Comparison of ENCODE assay signal across 8 mouse cellular contexts in genomic region chr10:24711480-24712366, GRCm38 (mm10). TPM values are rescaled to one million over a fixed set of nuclear protein-coding genes. Genes with fewer than 3 reads are reported as not detected.
A peak's percentile ranks its signal among the peaks of the same experiment; 100 is the strongest.
DNase-seq lines count a peak whose midpoint lies in the region; ATAC-seq and TF ChIP-seq lines count a peak whose summit lies in the region.

Enpp1 (minus strand) TSS chr10:24712159.

- peak; percentile 58 for ATAC-seq in Patski
- peak; percentile 80 for ATAC-seq in hindbrain, embryonic 14.5 days (ENCODE audit: low FRiP score)

- H3K9me3 ChIP-seq in hindbrain, embryonic 14.5 days (ENCODE audit: control insufficient read depth, low read length) = no peaks in the 10 kb centered on the region
- H3K9me3 ChIP-seq in limb, embryonic 10.5 days (replicated peaks) = no peaks in the 10 kb centered on the region

- WGBS in hindbrain, embryonic 14.5 days = under 1% methylated on average over 79 of the region's 79 CpGs
- under 1% methylated on average over 79 of the region's 79 CpGs for WGBS in limb, embryonic 10.5 days

- DNase-seq in Patski (ENCODE audit: low read depth, low spot score) = no peak
- DNase-seq in cerebellum, adult 9-11 months = peak; percentile 19
- DNase-seq in gastrocnemius, adult 8-10 months (ENCODE audit: low spot score in 2 of 2) = peak; percentile 28 to 57
- no peak for DNase-seq in hindbrain, embryonic 14.5 days (ENCODE audit: low spot score)
- DNase-seq in limb, embryonic 10.5 days (ENCODE audit: low spot score) = peak; percentile 74
- peak; percentile 53 for DNase-seq in mesoderm, embryonic 11.5 days (ENCODE audit: low read depth, low spot score)
- DNase-seq in right cerebral cortex, postnatal 14 days = peak; percentile 21
- DNase-seq in urinary bladder, postnatal 14 days (ENCODE audit: low spot score) = peak; percentile 71

- CTCF ChIA-PET in Patski (lab: Charles Lee) = interaction anchor here (1.4 kb wide), 1 partner anchor 8 kb away, joined by 3 read pairs; no protein-coding TSS in a partner anchor

- H3K36me3 ChIP-seq in hindbrain, embryonic 14.5 days (replicated peaks; ENCODE audit: control insufficient read depth, insufficient read depth) = no peaks in the 10 kb centered on the region
- H3K36me3 ChIP-seq in limb, embryonic 10.5 days = no peaks in the 10 kb centered on the region

- H3K9ac ChIP-seq in hindbrain, embryonic 14.5 days = peak within 1 kb of the TSS; percentile 73

- no peaks in the 10 kb centered on the region for H3K27me3 ChIP-seq in Patski
- peaks cover 22% of the 10 kb centered on the region for H3K27me3 ChIP-seq in hindbrain, embryonic 14.5 days (ENCODE audit: control insufficient read depth, insufficient read depth, low read length)
- peaks cover 42% of the 10 kb centered on the region for H3K27me3 ChIP-seq in limb, embryonic 10.5 days (ENCODE audit: low read depth, poor library complexity, severe bottlenecking)

- POLR2A ChIA-PET in Patski (lab: Charles Lee) = no interaction called here

- H3K27ac ChIP-seq in hindbrain, embryonic 14.5 days = no peak within 1 kb of the TSS
- peak within 1 kb of the TSS; percentile 80 for H3K27ac ChIP-seq in limb, embryonic 10.5 days

- peaks cover 7% of the 10 kb centered on the region; the same call in 1 of the 2 replicates for H3K4me1 ChIP-seq in hindbrain, embryonic 14.5 days (replicated peaks; ENCODE audit: control insufficient read depth, insufficient read depth, low read length)
- peaks cover 15% of the 10 kb centered on the region for H3K4me1 ChIP-seq in limb, embryonic 10.5 days

- peak within 1 kb of the TSS; percentile 100 for H3K4me2 ChIP-seq in hindbrain, embryonic 14.5 days (replicated peaks)

- H3K4me3 ChIP-seq in hindbrain, embryonic 14.5 days (replicated peaks; ENCODE audit: low read length) = peak within 1 kb of the TSS; percentile 79
- peak within 1 kb of the TSS; percentile 75 for H3K4me3 ChIP-seq in limb, embryonic 10.5 days

- no peak for TF ChIP-seq CTCF in Patski (IDR thresholded peaks at IDR 0.05)

- in situ Hi-C loops in Patski (cut with MboI; ENCODE audit: low pct_unique_long_range_greater_than_20kb) = no loop called here

RNA-seq across cellular contexts. Expression of gene Enpp1, which starts in this region (rescaled TPM):
- polyA plus RNA-seq in Patski (2021) = 4.0 TPM
- total RNA-seq in gastrocnemius, adult 8-10 months (2022) = 1 to 10 TPM; 1.9 to 3.1 (median 3.0) TPM
- polyA plus RNA-seq in hindbrain, embryonic 14.5 days (2014; fragmentation: Nextera tagmentation; extraction: Ambion mirVana) = 5.5 and 7.0 TPM in 2 replicates
- 0.60 and 1.1 TPM in 2 replicates for polyA plus RNA-seq in limb, embryonic 10.5 days (2016; fragmentation: Nextera tagmentation; extraction: Ambion mirVana)

Comparison
In these comparisons a context has a peak if more than half of its experiments do, and no peak if none do; other contexts are left out.
1. DNase-seq: peak in cerebellum, adult 9-11 months (single experiment), gastrocnemius, adult 8-10 months (2 of 2), limb, embryonic 10.5 days (single experiment), mesoderm, embryonic 11.5 days (single experiment), right cerebral cortex, postnatal 14 days (single experiment) and urinary bladder, postnatal 14 days (single experiment); none in Patski (single experiment) and hindbrain, embryonic 14.5 days (single experiment).